Mouse (Mus musculus): ENCODE data around the gene Fgf11. TPM values are rescaled to one million over a fixed set of nuclear protein-coding genes. Genes with fewer than 3 reads are reported as not detected.

The Fgf11 gene
- polyA plus RNA-seq, 1 experiment from 2014 or later, result 0.20 TPM

DNA sequence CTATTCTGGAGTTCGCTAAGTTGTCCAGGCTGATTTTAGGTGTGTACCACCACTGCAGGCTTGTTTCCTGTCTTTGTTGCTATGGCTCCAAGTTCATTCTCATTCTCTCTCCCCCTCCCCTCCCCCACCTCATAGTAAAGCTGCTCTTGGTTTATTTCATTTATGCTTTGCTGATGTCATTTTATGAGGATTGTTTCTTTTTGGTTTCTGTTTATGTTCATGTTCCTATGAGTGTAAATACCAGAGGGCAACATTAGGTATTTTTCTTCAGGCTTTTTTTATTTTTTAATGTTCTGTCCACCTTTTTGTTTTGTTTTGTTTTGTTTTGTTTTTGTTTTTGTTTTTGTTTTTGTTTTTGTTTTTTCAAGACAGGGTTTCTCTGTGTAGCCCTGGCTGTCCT, 39.8 kb downstream of the Fgf11 start, which contains the start of gene Slc35g3:
Slc35g3 (minus strand) TSS at position 101 of the 400 bp plus-strand sequence.
- ATAC-seq (ENCODE audit: low read depth), result no peak

DNA sequence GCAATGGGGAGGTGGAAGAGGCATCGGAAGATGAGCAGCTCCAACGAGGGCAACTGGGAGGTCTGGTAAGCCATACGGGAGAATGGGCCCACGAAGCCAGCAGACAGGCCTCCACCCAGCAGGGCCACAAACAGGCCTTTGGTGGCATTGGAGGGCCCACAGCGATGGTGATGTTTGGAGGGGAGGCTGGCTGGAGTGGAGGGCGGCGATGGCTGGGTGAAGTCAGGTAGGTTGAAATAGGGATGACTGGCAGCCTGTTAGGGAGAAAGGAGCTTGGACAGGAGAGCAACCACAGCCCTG, 40.8 kb downstream of the Fgf11 start:
- no peak for DNase-seq
- Histone ChIP-seq H3K9me3 (replicated peaks) (no peaks in the 10 kb centered on the region), H3K4me2 (no peak overlapping the region), H3K4me1 (replicated peaks) (peaks cover 41% of the 10 kb centered on the region), H3K27ac (peak overlapping the region; percentile 9; the same call in 1 of the 2 replicates), H3K27me3 (no peaks in the 10 kb centered on the region; the same call in 1 of the 2 replicates), H3K4me3 (replicated peaks) (no peak overlapping the region), H3K36me3 (peaks cover 4% of the 10 kb centered on the region), H3K9ac (0 out of 2 replicates have a peak overlapping the region, but pooled peaks have one; percentile 87)
- WGBS (ENCODE audit: insufficient replicate concordance), result 83% methylated on average over 7 of the region's 7 CpGs
- no peak for ATAC-seq (ENCODE audit: low read depth)

More for the DNA sequence above, 39.8 kb downstream of the Fgf11 start, which contains the start of gene Slc35g3:
- Histone ChIP-seq H3K4me3 (replicated peaks) (no peak within 1 kb of the TSS), H3K4me1 (replicated peaks) (peaks cover 41% of the 10 kb centered on the region), H3K27ac (peak within 1 kb of the TSS; percentile 9; the same call in 1 of the 2 replicates), H3K9me3 (replicated peaks) (no peaks in the 10 kb centered on the region), H3K4me2 (no peak within 1 kb of the TSS), H3K36me3 (no peaks in the 10 kb centered on the region), H3K27me3 (no peaks in the 10 kb centered on the region; the same call in 1 of the 2 replicates), H3K9ac (0 out of 2 replicates have a peak within 1 kb of the TSS, but pooled peaks have one; percentile 87)
- 59% methylated on average over 1 of the region's 1 CpGs for WGBS (ENCODE audit: insufficient replicate concordance)
- DNase-seq, result no peak

DNA sequence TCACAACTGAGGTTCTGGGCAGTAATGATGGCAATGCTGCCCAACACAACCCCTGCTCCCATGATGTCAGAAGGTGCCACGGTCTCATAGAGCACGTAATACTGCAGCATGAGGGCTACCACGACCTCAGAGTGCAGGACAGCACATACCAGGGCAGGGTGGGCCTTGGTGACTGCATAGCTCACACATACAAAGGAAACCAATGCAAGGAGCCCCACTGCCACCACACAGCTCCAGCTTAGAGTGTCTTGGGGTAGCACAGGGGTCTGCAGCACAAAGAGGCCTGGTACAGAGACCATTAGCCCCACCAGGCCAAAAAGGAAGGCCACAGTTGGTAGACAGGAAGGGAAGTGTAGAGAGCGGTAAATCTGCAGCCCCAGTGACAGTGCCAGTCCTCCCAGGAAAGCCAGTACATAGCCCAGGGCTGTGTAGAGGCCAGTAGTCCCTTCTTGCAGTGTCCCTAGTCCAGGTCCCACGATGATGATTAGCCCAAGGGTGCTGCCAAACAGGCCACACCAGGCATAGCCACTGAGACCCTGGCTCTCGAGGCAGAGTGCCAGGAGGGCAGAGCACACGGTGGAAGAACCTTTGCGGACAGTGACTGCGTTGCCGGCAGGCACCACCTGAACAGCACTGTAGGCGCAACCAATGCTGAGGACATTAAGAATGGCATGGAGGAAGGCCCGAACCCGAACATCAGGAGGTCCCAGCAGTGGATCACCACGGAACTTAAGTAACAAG, 41.3 kb downstream of the Fgf11 start:
- Histone ChIP-seq H3K27me3 (no peaks in the 10 kb centered on the region; the same call in 1 of the 2 replicates), H3K27ac (peak overlapping the region; percentile 99), H3K4me1 (replicated peaks) (peaks cover 43% of the 10 kb centered on the region), H3K4me3 (replicated peaks) (peak overlapping the region; percentile 71), H3K4me2 (peak overlapping the region; percentile 90), H3K9ac (peak overlapping the region; percentile 87), H3K36me3 (peaks cover 8% of the 10 kb centered on the region), H3K9me3 (replicated peaks) (no peaks in the 10 kb centered on the region)
- WGBS (ENCODE audit: insufficient replicate concordance), result 81% methylated on average over 14 of the region's 14 CpGs
- no peak for DNase-seq
- ATAC-seq (ENCODE audit: low read depth), result no peak

GRCm38 (mm10) chr11:69758971-69759721, 42.5 kb downstream of the Fgf11 start:
- peak overlapping the region; percentile 90 for H3K4me2 ChIP-seq
- ATAC-seq (ENCODE audit: low read depth) (peak; percentile 85), DNase-seq (peak; percentile 86)
- 1% methylated on average over 37 of the region's 37 CpGs for WGBS (ENCODE audit: insufficient replicate concordance)
- H3K27ac ChIP-seq, result peak overlapping the region; percentile 99
- no peaks in the 10 kb centered on the region for H3K9me3 ChIP-seq (replicated peaks)
- peak overlapping the region; percentile 87 for H3K9ac ChIP-seq
- H3K27me3 ChIP-seq, result no peaks in the 10 kb centered on the region
- peak overlapping the region; percentile 71 for H3K4me3 ChIP-seq (replicated peaks)
- peaks cover 52% of the 10 kb centered on the region for H3K4me1 ChIP-seq (replicated peaks)
- peaks cover 11% of the 10 kb centered on the region for H3K36me3 ChIP-seq

GRCm38 (mm10) chr11:69758478-69758970, 43.1 kb downstream of the Fgf11 start, which contains the start of gene Polr2a:
Gene Polr2a (minus strand): TSS chr11:69758637.
- H3K4me1 ChIP-seq (replicated peaks), result peaks cover 57% of the 10 kb centered on the region
- H3K4me2 ChIP-seq, result peak within 1 kb of the TSS; percentile 90
- peak within 1 kb of the TSS; percentile 87 for H3K9ac ChIP-seq
- H3K27me3 ChIP-seq, result no peaks in the 10 kb centered on the region
- peak within 1 kb of the TSS; percentile 71 for H3K4me3 ChIP-seq (replicated peaks)
- ATAC-seq (ENCODE audit: low read depth) (peak; percentile 88), DNase-seq (peak; percentile 94)
- H3K27ac ChIP-seq, result peak within 1 kb of the TSS; percentile 99
- H3K9me3 ChIP-seq (replicated peaks), result no peaks in the 10 kb centered on the region
- H3K36me3 ChIP-seq, result peaks cover 11% of the 10 kb centered on the region
- WGBS (ENCODE audit: insufficient replicate concordance), result under 1% methylated on average over 36 of the region's 36 CpGs

- H3K4me3 ChIP-seq (replicated peaks), result peak overlapping the region; percentile 71
- peaks cover 11% of the 10 kb centered on the region for H3K36me3 ChIP-seq
- H3K9ac ChIP-seq, result peak overlapping the region; percentile 87
- DNase-seq (peak; percentile 93), ATAC-seq (ENCODE audit: low read depth) (peak; percentile 81)
- H3K27ac ChIP-seq, result peak overlapping the region; percentile 99
- 1% methylated on average over 26 of the region's 26 CpGs for WGBS (ENCODE audit: insufficient replicate concordance)
- peaks cover 61% of the 10 kb centered on the region for H3K4me1 ChIP-seq (replicated peaks)
- peak overlapping the region; percentile 90 for H3K4me2 ChIP-seq
- no peaks in the 10 kb centered on the region for H3K27me3 ChIP-seq
- H3K9me3 ChIP-seq (replicated peaks), result no peaks in the 10 kb centered on the region
These were observed 43.6 kb downstream of the Fgf11 start for GRCm38 (mm10) chr11:69758090-69758456.

DNA sequence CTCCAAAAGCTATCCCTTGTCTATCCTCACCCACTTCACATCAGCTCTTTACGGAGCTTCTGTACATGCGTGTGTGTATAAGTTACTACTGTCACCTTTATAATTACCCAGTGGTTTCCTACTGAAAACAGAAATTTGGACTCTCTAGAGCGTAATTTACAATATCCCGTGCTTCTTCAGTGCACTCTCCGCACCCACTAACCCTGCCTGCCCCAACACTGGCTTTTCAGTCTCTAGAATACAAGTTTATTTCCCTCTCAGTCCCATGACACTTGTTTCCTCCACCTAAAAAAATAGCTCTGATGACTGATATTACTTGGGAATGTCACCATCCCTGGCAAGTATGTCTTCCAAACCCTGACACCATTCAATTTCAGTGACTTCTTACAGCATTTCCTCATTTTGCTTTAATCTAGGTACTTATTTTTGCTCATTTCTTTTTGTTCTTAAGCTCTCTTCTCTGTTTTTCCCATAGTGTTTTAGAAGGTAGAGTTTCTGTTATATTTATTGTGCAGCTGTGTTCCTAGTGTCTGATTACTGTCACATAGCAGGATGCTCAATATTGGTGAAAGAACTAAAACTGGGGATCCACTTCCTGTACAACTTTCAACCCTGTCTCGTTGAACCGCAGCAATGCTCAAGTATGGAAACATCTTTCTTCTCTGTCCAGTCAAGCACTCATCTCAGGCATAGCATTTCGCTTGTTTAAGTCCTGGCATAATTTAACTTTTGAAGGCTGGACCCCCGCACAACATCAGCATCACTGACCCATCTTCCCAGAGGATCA, 44.2 kb downstream of the Fgf11 start:
- H3K9me3 ChIP-seq (replicated peaks), result no peaks in the 10 kb centered on the region
- peak overlapping the region; percentile 90 for H3K4me2 ChIP-seq
- 41% methylated on average over 9 of the region's 9 CpGs for WGBS (ENCODE audit: insufficient replicate concordance)
- peak overlapping the region; percentile 99 for H3K27ac ChIP-seq
- H3K36me3 ChIP-seq, result peaks cover 11% of the 10 kb centered on the region
- ATAC-seq (ENCODE audit: low read depth) (no peak), DNase-seq (no peak)
- peaks cover 67% of the 10 kb centered on the region for H3K4me1 ChIP-seq (replicated peaks)
- peak overlapping the region; percentile 71 for H3K4me3 ChIP-seq (replicated peaks)
- no peaks in the 10 kb centered on the region for H3K27me3 ChIP-seq
- H3K9ac ChIP-seq, result peak overlapping the region; percentile 87

- H3K36me3 ChIP-seq, result peaks cover 13% of the 10 kb centered on the region
- H3K9me3 ChIP-seq (replicated peaks), result no peaks in the 10 kb centered on the region
- no peak overlapping the region; the same call in 1 of the 2 replicates for H3K9ac ChIP-seq
- DNase-seq (peak; percentile 44), ATAC-seq (ENCODE audit: low read depth) (no peak)
- peak overlapping the region; percentile 43 for H3K4me3 ChIP-seq (replicated peaks)
- peaks cover 75% of the 10 kb centered on the region for H3K4me1 ChIP-seq (replicated peaks)
- peak overlapping the region; percentile 90 for H3K4me2 ChIP-seq
- 49% methylated on average over 3 of the region's 3 CpGs for WGBS (ENCODE audit: insufficient replicate concordance)
- peak overlapping the region; percentile 19; the same call in 1 of the 2 replicates for H3K27ac ChIP-seq
- H3K27me3 ChIP-seq, result no peaks in the 10 kb centered on the region
These were observed 47.0 kb downstream of the Fgf11 start for GRCm38 (mm10) chr11:69754701-69755100.

DNA sequence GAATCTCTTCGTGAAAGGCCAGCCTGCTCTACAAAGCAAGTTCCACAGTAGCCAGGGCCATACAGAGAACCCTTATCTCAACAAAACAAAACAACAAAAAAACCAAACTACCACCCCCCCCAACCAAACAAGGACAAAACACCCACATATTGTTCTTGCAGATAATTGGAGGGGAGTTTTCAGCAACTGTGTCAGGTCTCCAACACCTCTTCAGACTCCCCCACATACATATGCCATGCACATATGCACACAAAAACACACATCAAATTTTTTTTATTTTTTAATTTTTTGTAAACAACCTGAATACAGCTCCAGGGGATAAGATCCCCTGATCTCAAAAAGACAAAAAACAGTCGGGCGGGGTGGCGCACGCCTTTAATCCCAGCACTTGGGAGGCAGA, 47.4 kb downstream of the Fgf11 start:
- peak overlapping the region; percentile 19; the same call in 1 of the 2 replicates for H3K27ac ChIP-seq
- H3K9me3 ChIP-seq (replicated peaks), result no peaks in the 10 kb centered on the region
- H3K36me3 ChIP-seq, result peaks cover 13% of the 10 kb centered on the region
- H3K4me1 ChIP-seq (replicated peaks), result peaks cover 73% of the 10 kb centered on the region
- no peaks in the 10 kb centered on the region for H3K27me3 ChIP-seq
- 58% methylated on average over 5 of the region's 5 CpGs for WGBS (ENCODE audit: insufficient replicate concordance)
- DNase-seq (no peak), ATAC-seq (ENCODE audit: low read depth) (no peak)
- H3K4me2 ChIP-seq, result peak overlapping the region; percentile 17
- H3K9ac ChIP-seq, result no peak overlapping the region
- H3K4me3 ChIP-seq (replicated peaks), result 0 out of 2 replicates have a peak overlapping the region, but pooled peaks have one; percentile 8

GRCm38 (mm10) chr11:69752686-69753085, 49.0 kb downstream of the Fgf11 start:
- H3K4me3 ChIP-seq (replicated peaks), result no peak overlapping the region; the same call in 1 of the 2 replicates
- no peaks in the 10 kb centered on the region for H3K27me3 ChIP-seq
- peaks cover 75% of the 10 kb centered on the region for H3K4me1 ChIP-seq (replicated peaks)
- no peak for DNase-seq
- H3K9me3 ChIP-seq (replicated peaks), result no peaks in the 10 kb centered on the region
- peaks cover 18% of the 10 kb centered on the region for H3K36me3 ChIP-seq
- H3K9ac ChIP-seq, result peak overlapping the region; percentile 49; the same call in 1 of the 2 replicates
- peak overlapping the region; percentile 53 for H3K27ac ChIP-seq
- H3K4me2 ChIP-seq, result peak overlapping the region; percentile 37
- no peak for ATAC-seq (ENCODE audit: low read depth)

All from liver, embryonic 13.5 days (tissue).